Mouse (Mus musculus) fibroblast of lung, adult 2 months (primary cell): ENCODE measurements around the gene Mob3a.

Source experiments
- DNase-seq: peaks from one replicate; pipeline ENCODE4 v3.0.0-alpha.2; 2011; ENCODE audit warnings: low read depth

Gene Mob3a

GRCm38 (mm10) chr10:80701721-80702535, at the start of gene Mob3a, which contains the start of gene Izumo4:
Mob3a (minus strand) TSS chr10:80701977.
Izumo4 (plus strand) TSS chr10:80702184.
- peak; percentile 99 for DNase-seq

GRCm38 (mm10) chr10:80751188-80751832, 49.5 kb upstream of the Mob3a start:
- peak; percentile 93 for DNase-seq

GRCm38 (mm10) chr10:80748609-80749008, 46.8 kb upstream of the Mob3a start:
- DNase-seq, result no peak

- DNase-seq, result no peak
Measured at GRCm38 (mm10) chr10:80747410-80747809, 45.6 kb upstream of the Mob3a start.

- no peak for DNase-seq
Measured at GRCm38 (mm10) chr10:80744262-80744661, 42.5 kb upstream of the Mob3a start.

GRCm38 (mm10) chr10:80742180-80742978, 40.6 kb upstream of the Mob3a start, which contains the start of gene Ap3d1:
Ap3d1 (minus strand) TSS chr10:80742264.
- peak; percentile 99 for DNase-seq

GRCm38 (mm10) chr10:80741634-80742179, 39.9 kb upstream of the Mob3a start:
- no peak for DNase-seq

GRCm38 (mm10) chr10:80741146-80741545, 39.4 kb upstream of the Mob3a start:
- no peak for DNase-seq

- DNase-seq, result no peak
Measured at GRCm38 (mm10) chr10:80738657-80739056, 36.9 kb upstream of the Mob3a start.

GRCm38 (mm10) chr10:80736731-80737130, 35.0 kb upstream of the Mob3a start:
- no peak for DNase-seq

GRCm38 (mm10) chr10:80732611-80733101, 30.9 kb upstream of the Mob3a start:
- no peak for DNase-seq

GRCm38 (mm10) chr10:80727369-80728127, 25.8 kb upstream of the Mob3a start:
- DNase-seq, result no peak

GRCm38 (mm10) chr10:80717281-80717680, 15.5 kb upstream of the Mob3a start:
- DNase-seq, result no peak

- DNase-seq, result no peak
Measured at GRCm38 (mm10) chr10:80710834-80711233, 9.1 kb upstream of the Mob3a start.

GRCm38 (mm10) chr10:80705479-80705878, 3.7 kb upstream of the Mob3a start:
- DNase-seq, result no peak

GRCm38 (mm10) chr10:80705033-80705432, 3.3 kb upstream of the Mob3a start:
- DNase-seq, result no peak

GRCm38 (mm10) chr10:80704418-80704817, 2.6 kb upstream of the Mob3a start:
- DNase-seq, result no peak

- no peak for DNase-seq
Measured at GRCm38 (mm10) chr10:80703643-80704042, 1.9 kb upstream of the Mob3a start.

- DNase-seq, result peak; percentile 85
Measured at GRCm38 (mm10) chr10:80702536-80703390, 986 bp upstream of the Mob3a start.

- no peak for DNase-seq
Measured at GRCm38 (mm10) chr10:80700732-80701131, 1.0 kb downstream of the Mob3a start.
